Mouse (Mus musculus) heart, embryonic 10.5 days (tissue): ENCODE results near the gene Aldh3b3. TPM values are rescaled to one million over a fixed set of nuclear protein-coding genes. Genes with fewer than 3 reads are reported as not detected.

ENCODE experiments used
- DNase-seq: peaks from one replicate; pipeline ENCODE4 v3.0.0-alpha.2; 2017; ENCODE audit warnings: low spot score
- H3K27ac ChIP-seq: fragments of 300-500 bp; sonication (generic); 2 replicates; pipeline ENCODE4 v1.5.1; 2016; ENCODE audit warnings: mild to moderate bottlenecking
- H3K27me3 ChIP-seq: fragments of 300-500 bp; sonication (generic); 2 replicates; pipeline ENCODE4 v1.6.1; 2016; ENCODE audit warnings: mild to moderate bottlenecking; ENCODE audit not compliant: poor library complexity, insufficient read depth, severe bottlenecking
- H3K36me3 ChIP-seq: fragments of 300-500 bp; sonication (generic); 2 replicates; pipeline ENCODE4 v1.6.1; 2016; ENCODE audit warnings: mild to moderate bottlenecking, moderate library complexity
- H3K4me1 ChIP-seq: fragments of 300-500 bp; sonication (generic); 2 replicates; pipeline ENCODE4 v1.6.1; 2016; ENCODE audit warnings: mild to moderate bottlenecking
- H3K4me3 ChIP-seq: fragments of 300-500 bp; sonication (generic); 2 replicates; pipeline ENCODE4 v1.5.1; 2016; ENCODE audit warnings: mild to moderate bottlenecking, moderate library complexity
- H3K9me3 ChIP-seq: fragments of 300-500 bp; sonication (generic); 2 replicates; pipeline ENCODE4 v1.6.1; 2016; ENCODE audit warnings: mild to moderate bottlenecking, moderate library complexity
- WGBS: fragments of 180-500 bp; shearing (Covaris S2); methylation state at CpG from one replicate; pipeline ENCODE4 v1.1.7; 2016; 5-methylcytosine and 5-hydroxymethylcytosine counted together
- polyA plus RNA-seq: library from polyadenylated mRNA; unstranded; fragments of >200 nt; fragmentation: Nextera tagmentation; extraction: Ambion mirVana; gene quantifications from 2 replicates; pipeline ENCODE4 v1.2.1, GENCODE M21; 2016

Aldh3b3 gene
- polyA plus RNA-seq, 1 experiment from 2014 or later: not detected

DNA sequence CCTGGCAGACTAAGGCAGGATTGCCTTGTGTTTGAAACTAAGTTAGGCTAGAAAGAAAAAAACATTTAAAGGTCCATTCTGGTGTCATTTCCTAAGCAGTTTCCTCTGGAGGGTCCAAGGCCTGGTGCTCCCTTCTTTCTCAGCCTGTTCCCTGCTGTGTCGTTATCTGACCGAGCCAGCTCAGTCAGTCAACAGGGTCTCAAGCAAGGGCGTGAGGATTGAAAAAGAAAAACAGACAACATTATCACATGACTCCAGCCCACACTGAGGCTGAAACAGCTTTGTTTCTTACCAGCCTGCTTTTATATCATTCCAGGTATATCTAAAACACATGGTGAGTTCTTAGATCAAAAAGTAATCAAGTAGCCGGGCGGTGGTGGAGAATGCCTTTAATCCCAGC is 57.2 kb downstream of the Aldh3b3 start:
- no peaks in the 10 kb centered on the region; the same call in 1 of the 2 replicates for H3K36me3 ChIP-seq
- WGBS: 38% methylated on average over 5 of the region's 5 CpGs
- no peak for DNase-seq
- H3K9me3 ChIP-seq: no peaks in the 10 kb centered on the region
- H3K4me1 ChIP-seq: peaks cover 28% of the 10 kb centered on the region
- peak overlapping the region; percentile 53; the same call in 1 of the 2 replicates for H3K27ac ChIP-seq
- H3K27me3 ChIP-seq: no peaks in the 10 kb centered on the region
- H3K4me3 ChIP-seq: no peak overlapping the region

DNA sequence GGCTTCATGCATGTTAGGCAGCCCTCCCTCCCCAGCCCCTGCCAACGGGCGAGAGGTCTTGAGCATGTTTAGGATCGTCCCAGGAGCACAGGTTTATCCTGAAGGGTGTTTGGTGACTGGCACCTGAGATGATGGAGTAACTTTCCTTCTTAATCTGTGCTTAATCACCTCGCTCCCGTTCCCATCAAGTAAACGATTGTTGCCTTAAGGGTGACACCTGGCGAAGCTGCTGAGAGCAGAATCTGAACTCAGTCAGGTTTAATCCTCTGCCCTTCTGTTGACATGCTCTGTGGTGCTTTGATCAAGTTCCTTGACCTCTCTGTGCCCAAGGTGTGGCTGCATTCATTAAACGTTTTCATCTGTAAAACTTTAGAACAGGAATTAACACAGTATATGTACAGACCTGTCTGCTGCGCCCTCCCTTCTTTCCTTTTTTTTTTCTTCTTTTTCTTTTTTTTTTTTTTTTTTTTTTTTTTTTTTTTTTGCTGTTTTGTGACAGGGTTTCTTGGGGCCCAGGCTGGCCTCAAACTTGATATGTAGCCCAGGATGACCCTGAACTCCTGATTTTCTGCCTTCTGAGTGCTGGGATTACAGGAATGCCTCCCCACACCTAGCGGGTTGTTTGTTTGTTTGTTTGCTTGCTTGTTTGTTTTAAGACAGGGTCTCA is 59.6 kb downstream of the Aldh3b3 start:
- Histone ChIP-seq H3K9me3 (no peaks in the 10 kb centered on the region), H3K4me1 (peaks cover 16% of the 10 kb centered on the region), H3K27me3 (no peaks in the 10 kb centered on the region), H3K27ac (no peak overlapping the region), H3K4me3 (no peak overlapping the region), H3K36me3 (no peaks in the 10 kb centered on the region)
- no peak for DNase-seq
- 56% methylated on average over 10 of the region's 10 CpGs for WGBS

DNA sequence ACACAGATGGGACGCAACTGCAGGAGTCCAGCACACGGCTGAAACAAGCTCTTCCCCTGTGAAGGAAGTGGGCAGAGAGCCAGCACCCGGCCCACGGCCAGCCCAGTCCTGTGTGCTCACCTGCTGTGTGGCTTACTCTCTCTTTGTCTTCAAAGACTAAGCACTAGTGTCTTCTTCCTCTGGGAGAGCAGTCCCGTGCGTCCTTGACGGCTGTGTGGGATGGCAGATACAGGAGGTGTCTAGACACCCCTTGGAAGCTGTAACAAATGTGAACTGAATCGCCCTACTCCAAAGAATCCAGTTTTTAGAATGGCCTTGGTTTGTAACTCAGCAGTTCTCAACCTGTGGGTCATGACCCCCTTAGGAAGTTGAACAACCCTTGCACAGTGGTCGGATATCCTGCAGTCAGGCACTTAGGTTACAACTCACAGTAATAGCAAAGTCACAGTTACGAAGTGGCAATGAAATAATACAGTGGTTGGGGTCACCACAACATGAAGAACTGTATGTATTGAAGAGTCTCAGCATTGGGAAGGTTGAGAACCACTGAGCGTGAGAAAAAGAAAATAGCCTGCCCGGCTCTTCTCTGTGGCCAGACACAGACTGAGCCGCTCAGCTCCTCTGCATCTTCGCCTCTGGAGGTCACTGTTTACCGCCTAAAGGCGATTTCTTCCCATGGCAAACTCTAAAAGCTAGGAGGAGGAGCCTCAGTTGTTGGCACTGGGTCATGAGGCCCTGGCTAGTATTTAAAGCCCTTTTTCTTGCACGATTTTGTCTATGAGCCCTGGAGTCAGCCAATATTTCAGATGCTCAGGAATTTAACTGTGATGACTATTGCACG is 60.5 kb downstream of the Aldh3b3 start:
- DNase-seq: peak; percentile 90
- Histone ChIP-seq H3K4me1 (peaks cover 10% of the 10 kb centered on the region), H3K9me3 (no peaks in the 10 kb centered on the region), H3K36me3 (no peaks in the 10 kb centered on the region), H3K27ac (no peak overlapping the region), H3K27me3 (no peaks in the 10 kb centered on the region), H3K4me3 (no peak overlapping the region)
- 38% methylated on average over 18 of the region's 18 CpGs for WGBS

Other genes starting within 250 kb of the Aldh3b3 start
- gene Kmt5b, start 191.2 kb upstream of the Aldh3b3 start, polyA plus RNA-seq: 21.6 and 24.1 TPM in 2 replicates
- 29.8 and 40.3 TPM in 2 replicates for gene Chka, start 106.9 kb upstream of the Aldh3b3 start, polyA plus RNA-seq
- gene Tcirg1, start 51.5 kb upstream of the Aldh3b3 start, polyA plus RNA-seq: 22.5 and 32.2 TPM in 2 replicates
- 323 and 356 TPM in 2 replicates for gene Ndufs8, start 45.9 kb upstream of the Aldh3b3 start, polyA plus RNA-seq
- gene Aldh3b1, start 28.8 kb upstream of the Aldh3b3 start, polyA plus RNA-seq: 2.1 and 3.0 TPM in 2 replicates
- 4.4 and 5.0 TPM in 2 replicates for gene Unc93b1, start 23.5 kb upstream of the Aldh3b3 start, polyA plus RNA-seq
- 0.51 and 1.8 TPM in 2 replicates for gene Aldh3b2, start 13.7 kb downstream of the Aldh3b3 start, polyA plus RNA-seq
- 9.5 and 10.3 TPM in 2 replicates for gene Acy3, start 27.9 kb downstream of the Aldh3b3 start, polyA plus RNA-seq
- 0.45 TPM in 1 of 2 replicates, not detected in the other for gene Tbx10, start 34.1 kb downstream of the Aldh3b3 start, polyA plus RNA-seq
- gene Nudt8, start 41.9 kb downstream of the Aldh3b3 start, polyA plus RNA-seq: 40.2 and 52.4 TPM in 2 replicates
- 4.1 and 5.2 TPM in 2 replicates for gene Gm49405, start 42.0 kb downstream of the Aldh3b3 start, polyA plus RNA-seq
- 32.4 and 75.0 TPM in 2 replicates for gene Doc2g, start 44.7 kb downstream of the Aldh3b3 start, polyA plus RNA-seq
- 298 and 420 TPM in 2 replicates for gene Ndufv1, start 54.2 kb downstream of the Aldh3b3 start, polyA plus RNA-seq
- 402 and 470 TPM in 2 replicates for gene Gstp1, start 79.3 kb downstream of the Aldh3b3 start, polyA plus RNA-seq
- 2.9 TPM in 2 replicates for gene Gstp2, start 87.4 kb downstream of the Aldh3b3 start, polyA plus RNA-seq
- 0.37 TPM in 1 of 2 replicates, not detected in the other for gene Gstp3, start 100.9 kb downstream of the Aldh3b3 start, polyA plus RNA-seq
- gene Cabp2, start 122.9 kb downstream of the Aldh3b3 start, polyA plus RNA-seq: not detected in 2 replicates
- 67.9 and 86.0 TPM in 2 replicates for gene Cdk2ap2, start 138.5 kb downstream of the Aldh3b3 start, polyA plus RNA-seq
- gene Pitpnm1, start 141.4 kb downstream of the Aldh3b3 start, polyA plus RNA-seq: 14.3 and 21.2 TPM in 2 replicates
- gene Aip, start 167.2 kb downstream of the Aldh3b3 start, polyA plus RNA-seq: 89.7 and 93.8 TPM in 2 replicates
- not detected in 2 replicates for gene Gpr152, start 181.1 kb downstream of the Aldh3b3 start, polyA plus RNA-seq
- gene Cabp4, start 185.4 kb downstream of the Aldh3b3 start, polyA plus RNA-seq: not detected in 2 replicates
- gene Coro1b, start 190.0 kb downstream of the Aldh3b3 start, polyA plus RNA-seq: 135 and 146 TPM in 2 replicates
- 1.8 and 4.4 TPM in 2 replicates for gene Ptprcap, start 195.0 kb downstream of the Aldh3b3 start, polyA plus RNA-seq
- 53.4 and 57.0 TPM in 2 replicates for gene Rps6kb2, start 204.7 kb downstream of the Aldh3b3 start, polyA plus RNA-seq
- 2.3 and 2.8 TPM in 2 replicates for gene Carns1, start 216.8 kb downstream of the Aldh3b3 start, polyA plus RNA-seq
- 0.94 and 1.5 TPM in 2 replicates for gene Tbc1d10c, start 232.6 kb downstream of the Aldh3b3 start, polyA plus RNA-seq
- 876 and 946 TPM in 2 replicates for gene Ppp1ca, start 233.4 kb downstream of the Aldh3b3 start, polyA plus RNA-seq
- 33.0 and 40.0 TPM in 2 replicates for gene Rad9a, start 243.0 kb downstream of the Aldh3b3 start, polyA plus RNA-seq